Mouse (Mus musculus): ENCODE data around the gene Ccdc115.

GRCm38 (mm10) chr1:34387346-34388327 is 51.8 kb downstream of the Ccdc115 start:
- no peak for TF ChIP-seq CTCF (IDR thresholded peaks at IDR 0.05; ENCODE audit: low read depth, low read length)
- TF ChIP-seq EP300 (IDR thresholded peaks at IDR 0.05; ENCODE audit: insufficient read depth, low read depth, low read length), result no peak

Measured in ES-Bruce4 (cell line).